Mouse (Mus musculus) limb, embryonic 11.5 days (tissue): ENCODE results near the gene Pde1c. TPM values are rescaled to one million over a fixed set of nuclear protein-coding genes. Genes with fewer than 3 reads are reported as not detected.

Source experiments
- ATAC-seq: fragments of 200-750 bp; cut with Nextera tagmentation; 2 replicates; pipeline ENCODE4 v1.8.0; 2017; ENCODE audit warnings: low read depth; ENCODE audit not compliant: insufficient number of reproducible peaks, low FRiP score, low TSS enrichment
- DNase-seq: peaks from one replicate; pipeline ENCODE4 v3.0.0-alpha.2; 2015; ENCODE audit warnings: low spot score
- H3K27ac ChIP-seq: fragments of 300-500 bp; sonication (generic); replicated peaks from 2 replicates; pipeline ENCODE4 v1.5.1; 2014; ENCODE audit warnings: low read depth, mild to moderate bottlenecking, low read length
- H3K27me3 ChIP-seq: fragments of 300-500 bp; sonication (generic); 2 replicates; pipeline ENCODE4 v1.6.1; 2014; ENCODE audit warnings: mild to moderate bottlenecking, low read length, mixed read lengths; ENCODE audit not compliant: control insufficient read depth, insufficient read depth
- H3K36me3 ChIP-seq: fragments of 300-500 bp; sonication (generic); 2 replicates; pipeline ENCODE4 v1.6.1; 2014; ENCODE audit warnings: mild to moderate bottlenecking, low read length, moderate library complexity, mixed read lengths; ENCODE audit not compliant: control insufficient read depth, insufficient read depth
- H3K4me1 ChIP-seq: fragments of 300-500 bp; sonication (generic); 2 replicates; pipeline ENCODE4 v1.6.1; 2014; ENCODE audit warnings: low read length, mixed read lengths; ENCODE audit not compliant: control insufficient read depth, insufficient read depth
- H3K4me2 ChIP-seq: fragments of 300-500 bp; sonication (generic); 2 replicates; pipeline ENCODE4 v1.6.1; 2014; ENCODE audit warnings: low read depth, mild to moderate bottlenecking, moderate library complexity; ENCODE audit not compliant: severe bottlenecking
- H3K4me3 ChIP-seq: fragments of 300-500 bp; sonication (generic); 2 replicates; pipeline ENCODE4 v1.5.1; 2014; ENCODE audit warnings: low read depth, low read length
- H3K9ac ChIP-seq: fragments of 300-500 bp; sonication (generic); 2 replicates; pipeline ENCODE4 v1.6.1; 2014; ENCODE audit warnings: mild to moderate bottlenecking, low read length
- H3K9me3 ChIP-seq: fragments of 300-500 bp; sonication (generic); 2 replicates; pipeline ENCODE4 v1.6.1; 2016; ENCODE audit warnings: low read length; ENCODE audit not compliant: control insufficient read depth
- WGBS: fragments of 180-500 bp; shearing (Covaris S2); extraction: QIAGEN DNeasy Blood & Tissue Kit; methylation state at CpG from one replicate; pipeline ENCODE4 v1.1.7; 2014; 5-methylcytosine and 5-hydroxymethylcytosine counted together
- polyA plus RNA-seq: library from polyadenylated mRNA; unstranded; fragments of >200 nt; fragmentation: Nextera tagmentation; extraction: Ambion mirVana; gene quantifications from 2 replicates; pipeline ENCODE4 v1.2.1, GENCODE M21; 2014

Pde1c gene
- polyA plus RNA-seq, 1 experiment from 2014 or later, result 1.7 TPM

GRCm38 (mm10) chr6:56172172-56172571 lies 396.7 kb downstream of the Pde1c start:
- Histone ChIP-seq H3K4me2 (no peak overlapping the region), H3K27me3 (no peaks in the 10 kb centered on the region), H3K36me3 (no peaks in the 10 kb centered on the region), H3K4me1 (no peaks in the 10 kb centered on the region), H3K9me3 (no peaks in the 10 kb centered on the region), H3K9ac (no peak overlapping the region), H3K27ac (no peak overlapping the region), H3K4me3 (no peak overlapping the region)
- no peak for DNase-seq
- no peak for ATAC-seq
- 89% methylated on average over 2 of the region's 2 CpGs for WGBS

- no peak for DNase-seq
- H3K9ac ChIP-seq, result no peak overlapping the region
- H3K27ac ChIP-seq, result no peak overlapping the region
- H3K36me3 ChIP-seq, result no peaks in the 10 kb centered on the region
- H3K4me3 ChIP-seq, result no peak overlapping the region
- no peaks in the 10 kb centered on the region for H3K9me3 ChIP-seq
- H3K4me2 ChIP-seq, result no peak overlapping the region
- no peak for ATAC-seq
- no peaks in the 10 kb centered on the region for H3K4me1 ChIP-seq
- WGBS, result 74% methylated on average over 2 of the region's 2 CpGs
- no peaks in the 10 kb centered on the region for H3K27me3 ChIP-seq
These were observed 400.2 kb downstream of the Pde1c start for GRCm38 (mm10) chr6:56168736-56169135.

GRCm38 (mm10) chr6:56158217-56158616 lies 410.7 kb downstream of the Pde1c start:
- Histone ChIP-seq H3K4me3 (no peak overlapping the region), H3K36me3 (no peaks in the 10 kb centered on the region), H3K9me3 (no peaks in the 10 kb centered on the region), H3K27ac (no peak overlapping the region), H3K27me3 (no peaks in the 10 kb centered on the region), H3K4me1 (no peaks in the 10 kb centered on the region), H3K9ac (no peak overlapping the region), H3K4me2 (no peak overlapping the region)
- WGBS, result 82% methylated on average over 1 of the region's 1 CpGs
- DNase-seq (no peak), ATAC-seq (no peak)

GRCm38 (mm10) chr6:56156836-56157235 lies 412.1 kb downstream of the Pde1c start:
- ATAC-seq (no peak), DNase-seq (no peak)
- Histone ChIP-seq H3K4me3 (no peak overlapping the region), H3K9ac (no peak overlapping the region), H3K27me3 (no peaks in the 10 kb centered on the region), H3K27ac (no peak overlapping the region), H3K4me1 (no peaks in the 10 kb centered on the region), H3K36me3 (no peaks in the 10 kb centered on the region), H3K9me3 (no peaks in the 10 kb centered on the region), H3K4me2 (no peak overlapping the region)
- 97% methylated on average over 3 of the region's 3 CpGs for WGBS

GRCm38 (mm10) chr6:56130493-56131159 lies 438.3 kb downstream of the Pde1c start:
- H3K4me2 ChIP-seq, result no peak overlapping the region
- no peaks in the 10 kb centered on the region for H3K9me3 ChIP-seq
- 88% methylated on average over 3 of the region's 3 CpGs for WGBS
- no peaks in the 10 kb centered on the region for H3K4me1 ChIP-seq
- H3K9ac ChIP-seq, result no peak overlapping the region
- no peaks in the 10 kb centered on the region for H3K36me3 ChIP-seq
- DNase-seq (no peak), ATAC-seq (no peak)
- no peak overlapping the region for H3K27ac ChIP-seq
- H3K4me3 ChIP-seq, result no peak overlapping the region
- H3K27me3 ChIP-seq, result no peaks in the 10 kb centered on the region

GRCm38 (mm10) chr6:56099520-56100101 lies 469.3 kb downstream of the Pde1c start:
- Histone ChIP-seq H3K36me3 (no peaks in the 10 kb centered on the region), H3K9me3 (0 out of 2 replicates have a peak, but pooled peaks cover 3% of the 10 kb centered on the region), H3K4me2 (no peak overlapping the region), H3K27me3 (no peaks in the 10 kb centered on the region), H3K27ac (no peak overlapping the region), H3K9ac (no peak overlapping the region), H3K4me3 (no peak overlapping the region), H3K4me1 (no peaks in the 10 kb centered on the region)
- no peak for ATAC-seq
- DNase-seq, result no peak
- WGBS, result 78% methylated on average over 2 of the region's 2 CpGs

GRCm38 (mm10) chr6:56098427-56098826 lies 470.5 kb downstream of the Pde1c start:
- Histone ChIP-seq H3K9ac (no peak overlapping the region), H3K27ac (no peak overlapping the region), H3K36me3 (no peaks in the 10 kb centered on the region), H3K4me1 (no peaks in the 10 kb centered on the region), H3K4me2 (no peak overlapping the region), H3K27me3 (no peaks in the 10 kb centered on the region), H3K4me3 (no peak overlapping the region), H3K9me3 (0 out of 2 replicates have a peak, but pooled peaks cover 3% of the 10 kb centered on the region)
- 77% methylated on average over 5 of the region's 5 CpGs for WGBS
- ATAC-seq (no peak), DNase-seq (no peak)

GRCm38 (mm10) chr6:56076378-56076805 lies 492.5 kb downstream of the Pde1c start:
- no peak for DNase-seq
- WGBS, result 55% methylated on average over 4 of the region's 4 CpGs
- no peak overlapping the region for H3K27ac ChIP-seq

More at GRCm38 (mm10) chr6:56076378-56076805, 492.5 kb downstream of the Pde1c start:
- no peak overlapping the region for H3K9ac ChIP-seq
- no peak for ATAC-seq
- no peak overlapping the region for H3K4me2 ChIP-seq
- H3K4me1 ChIP-seq, result no peaks in the 10 kb centered on the region
- no peaks in the 10 kb centered on the region for H3K27me3 ChIP-seq
- H3K9me3 ChIP-seq, result no peaks in the 10 kb centered on the region
- H3K4me3 ChIP-seq, result no peak overlapping the region
- no peaks in the 10 kb centered on the region for H3K36me3 ChIP-seq
